In genomic region chr1:59162309-59163024, GRCm38 (mm10) we compare ENCODE assay signal across 15 mouse cellular contexts. TPM values are rescaled to one million over a fixed set of nuclear protein-coding genes. Genes with fewer than 3 reads are reported as not detected.
DNase-seq lines count a peak whose midpoint lies in the region; ATAC-seq and TF ChIP-seq lines count a peak whose summit lies in the region.
"Had no signal": no experiment of that assay in that cellular context is flagged by ENCODE, and none has a peak within 500 bp of the region (broad histone marks: within the 10 kb centered on the region; RNA-seq: fewer than 3 reads in every experiment).

No protein-coding gene starts in this region.

- H3K36me3 ChIP-seq in limb, embryonic 15.5 days: peaks cover 26% of the 10 kb centered on the region
- H3K36me3 ChIP-seq in intestine, embryonic 16.5 days (ENCODE audit: control insufficient read depth, insufficient read depth, low read length): no peaks in the 10 kb centered on the region
- peaks cover 17% of the 10 kb centered on the region for H3K36me3 ChIP-seq in hindbrain, postnatal 0 days (ENCODE audit: insufficient read depth, low read length)

- DNase-seq in layer of hippocampus, adult 2 months (ENCODE audit: low spot score in 2 of 2): no peak
- no peak for DNase-seq in layer of hippocampus, adult 8-10 months (ENCODE audit: low spot score in 2 of 2)
- DNase-seq in R1 (ENCODE audit: low read depth, low spot score): peak; percentile 46
- peak; percentile 54 for DNase-seq in cerebellum, adult 9-11 months
- no peak for DNase-seq in embryo, embryonic 9.5 days (ENCODE audit: extremely low spot score)
- DNase-seq in hindbrain, postnatal 0 days (ENCODE audit: low spot score): no peak
- DNase-seq: heart, adult 2 months; kidney, adult 11 months; lung, postnatal 14 days had no signal

- H3K9ac ChIP-seq in limb, embryonic 15.5 days: no peak overlapping the region
- H3K9ac ChIP-seq in intestine, embryonic 16.5 days (ENCODE audit: low read depth, low read length): no peak overlapping the region
- H3K9ac ChIP-seq in hindbrain, postnatal 0 days (replicated peaks; ENCODE audit: low read length): no peak overlapping the region
- H3K9ac ChIP-seq: hindbrain, embryonic 13.5 days; midbrain, embryonic 12.5 days had no signal

- no peaks in the 10 kb centered on the region for H3K27me3 ChIP-seq in limb, embryonic 15.5 days
- H3K27me3 ChIP-seq in intestine, embryonic 16.5 days (replicated peaks; ENCODE audit: control insufficient read depth, insufficient read depth, low read length): no peaks in the 10 kb centered on the region
- no peaks in the 10 kb centered on the region for H3K27me3 ChIP-seq in hindbrain, postnatal 0 days (ENCODE audit: insufficient read depth, low read length)
- H3K27me3 ChIP-seq: hindbrain, embryonic 13.5 days had no signal

- H3K4me1 ChIP-seq in limb, embryonic 15.5 days: peaks cover 11% of the 10 kb centered on the region
- H3K4me1 ChIP-seq in intestine, embryonic 16.5 days (ENCODE audit: control insufficient read depth, insufficient read depth, low read length): peaks cover 5% of the 10 kb centered on the region; the same call in 1 of the 2 replicates
- H3K4me1 ChIP-seq in hindbrain, postnatal 0 days (ENCODE audit: insufficient read depth, low read length): no peaks in the 10 kb centered on the region
- H3K4me1 ChIP-seq: hindbrain, embryonic 13.5 days had no signal

- no peak; the same call in 1 of the 2 replicates for ATAC-seq in limb, embryonic 15.5 days (ENCODE audit: insufficient number of reproducible peaks, low FRiP score, low TSS enrichment, low read depth)
- no peak for ATAC-seq in intestine, embryonic 16.5 days
- no peak for ATAC-seq in hindbrain, postnatal 0 days

- 52% methylated on average over 8 of the region's 8 CpGs for WGBS in limb, embryonic 15.5 days
- WGBS in intestine, embryonic 16.5 days: 74% methylated on average over 8 of the region's 8 CpGs
- 32% methylated on average over 8 of the region's 8 CpGs for WGBS in hindbrain, postnatal 0 days

- H3K4me2 ChIP-seq in limb, embryonic 15.5 days: no peak overlapping the region
- no peak overlapping the region for H3K4me2 ChIP-seq in intestine, embryonic 16.5 days (ENCODE audit: low read depth, low read length)
- no peak overlapping the region for H3K4me2 ChIP-seq in hindbrain, postnatal 0 days (ENCODE audit: low read depth, low read length)
- H3K4me2 ChIP-seq: hindbrain, embryonic 13.5 days; midbrain, embryonic 12.5 days had no signal

- no peak overlapping the region for H3K4me3 ChIP-seq in layer of hippocampus, adult 2 months
- H3K4me3 ChIP-seq in limb, embryonic 15.5 days: no peak overlapping the region
- H3K4me3 ChIP-seq in intestine, embryonic 16.5 days (ENCODE audit: low read length): no peak overlapping the region
- no peak overlapping the region for H3K4me3 ChIP-seq in hindbrain, postnatal 0 days (ENCODE audit: low read length)
- H3K4me3 ChIP-seq: forebrain, embryonic 10.5 days; heart, adult 2 months; hindbrain, embryonic 13.5 days; midbrain, embryonic 12.5 days had no signal

- no peak for TF ChIP-seq CTCF in layer of hippocampus, adult 2 months (conservative IDR thresholded peaks at IDR 0.05)
- no peak for TF ChIP-seq CTCF in hindbrain, postnatal 0 days (IDR thresholded peaks at IDR 0.05; ENCODE audit: low read depth)

- H3K9me3 ChIP-seq in limb, embryonic 15.5 days: no peaks in the 10 kb centered on the region
- no peaks in the 10 kb centered on the region for H3K9me3 ChIP-seq in intestine, embryonic 16.5 days (ENCODE audit: control insufficient read depth, low read length)
- H3K9me3 ChIP-seq in hindbrain, postnatal 0 days (ENCODE audit: low read length): no peaks in the 10 kb centered on the region
- H3K9me3 ChIP-seq: forebrain, embryonic 10.5 days; hindbrain, embryonic 13.5 days; midbrain, embryonic 12.5 days had no signal

- H3K27ac ChIP-seq in layer of hippocampus, adult 2 months: peak overlapping the region; percentile 79
- H3K27ac ChIP-seq in limb, embryonic 15.5 days: peak overlapping the region; percentile 72
- H3K27ac ChIP-seq in intestine, embryonic 16.5 days (ENCODE audit: low read length): no peak overlapping the region
- no peak overlapping the region for H3K27ac ChIP-seq in hindbrain, postnatal 0 days
- H3K27ac ChIP-seq: forebrain, embryonic 10.5 days; heart, adult 2 months; hindbrain, embryonic 13.5 days; midbrain, embryonic 12.5 days had no signal

RNA-seq across cellular contexts. Expression of gene Mpp4, which starts 0.7 kb away (rescaled TPM):
- 1 to 10 TPM; 1.8 to 2.7 TPM for total RNA-seq in layer of hippocampus, adult 2 months (2021)
- total RNA-seq in layer of hippocampus, adult 8-10 months (2022): 1 to 10 TPM; 1.2 to 2.4 (median 2.2) TPM
- 0.18 and 0.21 TPM in 2 replicates for polyA plus RNA-seq in limb, embryonic 15.5 days (2015; fragmentation: Nextera tagmentation; extraction: Ambion mirVana)
- 0.72 and 0.77 TPM in 2 replicates for polyA plus RNA-seq in intestine, embryonic 16.5 days (2015; fragmentation: Nextera tagmentation; extraction: Ambion mirVana)
- 1.4 and 2.8 TPM in 2 replicates for total RNA-seq in hindbrain, postnatal 0 days (2014; rRNA removed)
- polyA plus RNA-seq in hindbrain, postnatal 0 days (2015; fragmentation: Nextera tagmentation; extraction: Ambion mirVana): 0.43 and 0.45 TPM in 2 replicates
- total RNA-seq: heart, adult 2 months had no signal
- polyA plus RNA-seq: heart, postnatal 0 days had no signal

RNA-seq across cellular contexts. Expression of gene Tmem237, which starts 42.3 kb away (rescaled TPM):
- total RNA-seq in layer of hippocampus, adult 2 months (2021): 10 to 100 TPM; 29.8 to 31.6 TPM
- total RNA-seq in layer of hippocampus, adult 8-10 months (2022): 10 to 100 TPM; 26.2 to 34.3 (median 28.7) TPM
- 28.4 and 31.1 TPM in 2 replicates for polyA plus RNA-seq in limb, embryonic 15.5 days (2015; fragmentation: Nextera tagmentation; extraction: Ambion mirVana)
- polyA plus RNA-seq in intestine, embryonic 16.5 days (2015; fragmentation: Nextera tagmentation; extraction: Ambion mirVana): 30.8 and 34.0 TPM in 2 replicates
- 26.1 and 27.3 TPM in 2 replicates for total RNA-seq in hindbrain, postnatal 0 days (2014; rRNA removed)
- 55.8 and 56.3 TPM in 2 replicates for polyA plus RNA-seq in hindbrain, postnatal 0 days (2015; fragmentation: Nextera tagmentation; extraction: Ambion mirVana)

Comparison
In these comparisons a context has a peak if more than half of its experiments do, and no peak if none do; other contexts are left out.
1. DNase-seq: peak in R1 (single experiment) and cerebellum, adult 9-11 months (single experiment); none in layer of hippocampus, adult 2 months (0 of 2), layer of hippocampus, adult 8-10 months (0 of 2), embryo, embryonic 9.5 days (single experiment) and hindbrain, postnatal 0 days (single experiment).
2. H3K27ac ChIP-seq: peak in layer of hippocampus, adult 2 months (single experiment) and limb, embryonic 15.5 days (single experiment); none in intestine, embryonic 16.5 days (single experiment) and hindbrain, postnatal 0 days (single experiment).